ENCODE assay signal across 28 mouse cellular contexts in the genomic region with DNA sequence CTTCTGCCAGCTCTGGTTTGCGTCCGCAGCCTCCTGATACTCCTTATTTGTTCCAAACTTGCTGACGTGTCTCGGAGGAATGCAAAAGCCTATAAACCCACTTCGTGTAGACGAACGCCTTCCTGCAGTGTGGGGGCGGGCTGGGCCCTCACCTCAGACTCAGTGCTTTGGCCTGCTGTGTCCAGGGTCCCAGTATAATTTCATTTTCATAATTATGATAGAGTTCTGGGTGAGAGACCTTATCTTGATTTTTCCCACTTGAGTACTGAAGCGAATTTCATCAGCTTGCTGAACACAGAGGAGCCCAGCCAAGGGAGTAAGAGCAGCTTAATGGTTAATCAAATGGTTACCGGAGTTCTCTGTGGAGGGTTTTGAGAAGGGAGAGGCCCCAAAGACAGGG. TPM values are rescaled to one million over a fixed set of nuclear protein-coding genes. Genes with fewer than 3 reads are reported as not detected.
A peak's percentile ranks its signal among the peaks of the same experiment; 100 is the strongest.
DNase-seq lines count a peak whose midpoint lies in the region; ATAC-seq and TF ChIP-seq lines count a peak whose summit lies in the region.
"Had no signal": no experiment of that assay in that cellular context is flagged by ENCODE, and none has a peak within 500 bp of the region (broad histone marks: within the 10 kb centered on the region; RNA-seq: fewer than 3 reads in every experiment).

No protein-coding gene starts in this region.

- no peak overlapping the region for H3K9ac ChIP-seq in kidney, embryonic 15.5 days
- 0 out of 2 replicates have a peak overlapping the region, but pooled peaks have one; percentile 22 for H3K9ac ChIP-seq in lung, embryonic 16.5 days (ENCODE audit: low read length)
- H3K9ac ChIP-seq in heart, adult 2 months (ENCODE audit: low read depth, low read length) = no peak overlapping the region
- no peak overlapping the region for H3K9ac ChIP-seq in liver, embryonic 12.5 days
- H3K9ac ChIP-seq: embryonic facial prominence, embryonic 12.5 days; hindbrain, embryonic 12.5 days; intestine, embryonic 15.5 days; midbrain, embryonic 13.5 days; stomach, embryonic 15.5 days had no signal

- no peak for DNase-seq in kidney, postnatal 14 days
- no peak for DNase-seq in lung, postnatal 10 days
- no peak for DNase-seq in limb, embryonic 10.5 days (ENCODE audit: low spot score)
- no peak for DNase-seq in heart, adult 2 months
- DNase-seq: adrenal gland, postnatal 14 days; cerebellum, adult 11 months; cerebellum, adult 9-10 months; cerebellum, postnatal 36 days; gastrocnemius, postnatal 25 days; heart, postnatal 36 days had no signal

- no peak for TF ChIP-seq CTCF in heart, adult 2 months (IDR thresholded peaks at IDR 0.05)

- H3K4me3 ChIP-seq in kidney, embryonic 15.5 days (replicated peaks) = no peak overlapping the region
- no peak overlapping the region for H3K4me3 ChIP-seq in lung, embryonic 16.5 days (ENCODE audit: low read length)
- no peak overlapping the region for H3K4me3 ChIP-seq in limb, embryonic 10.5 days
- H3K4me3 ChIP-seq in heart, adult 2 months = no peak overlapping the region
- no peak overlapping the region for H3K4me3 ChIP-seq in liver, embryonic 12.5 days
- H3K4me3 ChIP-seq: embryonic facial prominence, embryonic 12.5 days; hindbrain, embryonic 12.5 days; intestine, embryonic 15.5 days; layer of hippocampus, adult 2 months; midbrain, embryonic 13.5 days; stomach, embryonic 15.5 days had no signal

- H3K4me1 ChIP-seq in kidney, embryonic 15.5 days = peaks cover 75% of the 10 kb centered on the region
- peaks cover 8% of the 10 kb centered on the region for H3K4me1 ChIP-seq in lung, embryonic 16.5 days (replicated peaks; ENCODE audit: control insufficient read depth, insufficient read depth, low read length)
- H3K4me1 ChIP-seq in limb, embryonic 10.5 days = peaks cover 25% of the 10 kb centered on the region
- no peaks in the 10 kb centered on the region; the same call in 1 of the 2 replicates for H3K4me1 ChIP-seq in heart, adult 2 months (ENCODE audit: control insufficient read depth, insufficient read depth, low read length)
- peaks cover 8% of the 10 kb centered on the region; the same call in 1 of the 2 replicates for H3K4me1 ChIP-seq in liver, embryonic 12.5 days
- H3K4me1 ChIP-seq: midbrain, embryonic 13.5 days; stomach, embryonic 15.5 days had no signal

- no peak for TF ChIP-seq POLR2A in heart, adult 2 months (IDR thresholded peaks at IDR 0.05; ENCODE audit: insufficient read depth, low read depth, low read length)

- 27% methylated on average over 10 of the region's 10 CpGs for WGBS in kidney, embryonic 15.5 days
- 53% methylated on average over 10 of the region's 10 CpGs for WGBS in lung, embryonic 16.5 days
- WGBS in limb, embryonic 10.5 days = 54% methylated on average over 10 of the region's 10 CpGs
- 85% methylated on average over 10 of the region's 10 CpGs for WGBS in heart, adult 2 months
- 78% methylated on average over 10 of the region's 10 CpGs for WGBS in liver, embryonic 12.5 days (ENCODE audit: insufficient replicate concordance)

- ATAC-seq in kidney, embryonic 15.5 days (replicated peaks; ENCODE audit: low FRiP score) = no peak
- peak; percentile 44; the same call in 1 of the 2 replicates for ATAC-seq in lung, embryonic 16.5 days (ENCODE audit: low read depth)
- no peak for ATAC-seq in liver, embryonic 12.5 days
- ATAC-seq: forebrain, embryonic 14.5 days; hindbrain, postnatal 0 days; intestine, embryonic 15.5 days; midbrain, embryonic 13.5 days; Patski had no signal

- TF ChIP-seq EP300 in heart, adult 2 months (IDR thresholded peaks at IDR 0.05; ENCODE audit: insufficient read depth, low read depth, low read length) = no peak

- H3K27me3 ChIP-seq in kidney, embryonic 15.5 days = no peaks in the 10 kb centered on the region
- H3K27me3 ChIP-seq in lung, embryonic 16.5 days (ENCODE audit: control insufficient read depth, insufficient read depth, low read depth, low read length) = no peaks in the 10 kb centered on the region
- H3K27me3 ChIP-seq in limb, embryonic 10.5 days (ENCODE audit: low read depth, poor library complexity, severe bottlenecking) = no peaks in the 10 kb centered on the region
- no peaks in the 10 kb centered on the region for H3K27me3 ChIP-seq in heart, adult 2 months (ENCODE audit: control insufficient read depth, insufficient read depth, low read length)
- no peaks in the 10 kb centered on the region for H3K27me3 ChIP-seq in liver, embryonic 12.5 days (replicated peaks)
- H3K27me3 ChIP-seq: embryonic facial prominence, embryonic 12.5 days; hindbrain, embryonic 12.5 days; intestine, embryonic 15.5 days; midbrain, embryonic 13.5 days; Patski; stomach, embryonic 15.5 days had no signal

- peak overlapping the region; percentile 18 for H3K4me2 ChIP-seq in kidney, embryonic 15.5 days
- H3K4me2 ChIP-seq in lung, embryonic 16.5 days (ENCODE audit: low read depth, low read length) = peak overlapping the region; percentile 21; the same call in 1 of the 2 replicates
- H3K4me2 ChIP-seq in liver, embryonic 12.5 days = no peak overlapping the region
- H3K4me2 ChIP-seq: embryonic facial prominence, embryonic 12.5 days; heart, embryonic 11.5 days; hindbrain, embryonic 12.5 days; intestine, embryonic 15.5 days; midbrain, embryonic 13.5 days; stomach, embryonic 15.5 days had no signal

- H3K79me2 ChIP-seq in heart, adult 2 months (replicated peaks; ENCODE audit: control insufficient read depth, insufficient read depth, low read length) = no peaks in the 10 kb centered on the region

- no peaks in the 10 kb centered on the region for H3K9me3 ChIP-seq in kidney, embryonic 15.5 days (replicated peaks)
- H3K9me3 ChIP-seq in lung, embryonic 16.5 days (ENCODE audit: control insufficient read depth, low read length) = no peaks in the 10 kb centered on the region
- H3K9me3 ChIP-seq in limb, embryonic 10.5 days (replicated peaks) = no peaks in the 10 kb centered on the region
- no peaks in the 10 kb centered on the region for H3K9me3 ChIP-seq in liver, embryonic 12.5 days (replicated peaks)
- H3K9me3 ChIP-seq: embryonic facial prominence, embryonic 12.5 days; hindbrain, embryonic 12.5 days; intestine, embryonic 15.5 days; midbrain, embryonic 13.5 days; stomach, embryonic 15.5 days had no signal

- peak overlapping the region; percentile 83 for H3K27ac ChIP-seq in kidney, embryonic 15.5 days
- H3K27ac ChIP-seq in lung, embryonic 16.5 days (ENCODE audit: low read length) = peak overlapping the region; percentile 81
- peak overlapping the region; percentile 63; the same call in 1 of the 2 replicates for H3K27ac ChIP-seq in limb, embryonic 10.5 days
- H3K27ac ChIP-seq in heart, adult 2 months = no peak overlapping the region
- no peak overlapping the region for H3K27ac ChIP-seq in liver, embryonic 12.5 days
- H3K27ac ChIP-seq: embryonic facial prominence, embryonic 12.5 days; hindbrain, embryonic 12.5 days; hindbrain, postnatal 0 days; intestine, embryonic 15.5 days; layer of hippocampus, adult 2 months; macrophage; midbrain, embryonic 13.5 days; stomach, embryonic 15.5 days had no signal

- intact Hi-C loops in heart, adult 2 months (cut with DNase I) = no loop called here

- H3K36me3 ChIP-seq in kidney, embryonic 15.5 days = peaks cover 56% of the 10 kb centered on the region
- H3K36me3 ChIP-seq in lung, embryonic 16.5 days (ENCODE audit: control insufficient read depth, insufficient read depth, low read length) = peaks cover 15% of the 10 kb centered on the region
- H3K36me3 ChIP-seq in limb, embryonic 10.5 days = peaks cover 62% of the 10 kb centered on the region
- no peaks in the 10 kb centered on the region for H3K36me3 ChIP-seq in heart, adult 2 months (ENCODE audit: control insufficient read depth, insufficient read depth, low read length)
- H3K36me3 ChIP-seq in liver, embryonic 12.5 days = peaks cover 87% of the 10 kb centered on the region

RNA-seq across cellular contexts. Expression of gene Pi16, which starts 20.2 kb away (rescaled TPM):
- 3.4 and 5.8 TPM in 2 replicates for polyA plus RNA-seq in kidney, embryonic 15.5 days (2015; fragmentation: Nextera tagmentation; extraction: Ambion mirVana)
- polyA plus RNA-seq in lung, embryonic 16.5 days (2015; fragmentation: Nextera tagmentation; extraction: Ambion mirVana) = 2.3 and 3.5 TPM in 2 replicates
- 0.34 and 0.35 TPM in 2 replicates for polyA plus RNA-seq in limb, embryonic 10.5 days (2016; fragmentation: Nextera tagmentation; extraction: Ambion mirVana)
- total RNA-seq in heart, adult 2 months (2021) = 10 to 100 TPM; 24.1 to 40.7 TPM
- 63.1 and 73.5 TPM in 2 replicates for polyA plus RNA-seq in heart, adult 2 months (2012; rRNA removed)
- 0.37 and 0.59 TPM in 2 replicates for polyA plus RNA-seq in liver, embryonic 12.5 days (2016; fragmentation: Nextera tagmentation; extraction: Ambion mirVana)
- total RNA-seq: megakaryocyte-erythroid progenitor cell, adult 5-6 weeks had no signal
- polyA plus RNA-seq: Patski had no signal

RNA-seq across cellular contexts. Expression of gene BC004004, which starts 28.7 kb away (rescaled TPM):
- 67.6 and 73.2 TPM in 2 replicates for polyA plus RNA-seq in kidney, embryonic 15.5 days (2015; fragmentation: Nextera tagmentation; extraction: Ambion mirVana)
- polyA plus RNA-seq in lung, embryonic 16.5 days (2015; fragmentation: Nextera tagmentation; extraction: Ambion mirVana) = 82.2 and 87.7 TPM in 2 replicates
- polyA plus RNA-seq in limb, embryonic 10.5 days (2016; fragmentation: Nextera tagmentation; extraction: Ambion mirVana) = 47.9 and 52.9 TPM in 2 replicates
- 100 to 1,000 TPM; 264 to 318 TPM for total RNA-seq in heart, adult 2 months (2021)
- 184 and 264 TPM in 2 replicates for polyA plus RNA-seq in heart, adult 2 months (2012; rRNA removed)
- polyA plus RNA-seq in liver, embryonic 12.5 days (2016; fragmentation: Nextera tagmentation; extraction: Ambion mirVana) = 51.5 and 54.6 TPM in 2 replicates

RNA-seq across cellular contexts. Expression of gene Ppil1, which starts 33.3 kb away (rescaled TPM):
- polyA plus RNA-seq in kidney, embryonic 15.5 days (2015; fragmentation: Nextera tagmentation; extraction: Ambion mirVana) = 171 and 182 TPM in 2 replicates
- polyA plus RNA-seq in lung, embryonic 16.5 days (2015; fragmentation: Nextera tagmentation; extraction: Ambion mirVana) = 144 and 145 TPM in 2 replicates
- 239 and 250 TPM in 2 replicates for polyA plus RNA-seq in limb, embryonic 10.5 days (2016; fragmentation: Nextera tagmentation; extraction: Ambion mirVana)
- total RNA-seq in heart, adult 2 months (2021) = 10 to 100 TPM; 28.4 to 31.1 TPM
- 33.2 and 41.7 TPM in 2 replicates for polyA plus RNA-seq in heart, adult 2 months (2012; rRNA removed)
- 123 and 126 TPM in 2 replicates for polyA plus RNA-seq in liver, embryonic 12.5 days (2016; fragmentation: Nextera tagmentation; extraction: Ambion mirVana)

RNA-seq across cellular contexts. Expression of gene Mtch1, which starts 50.4 kb away (rescaled TPM):
- polyA plus RNA-seq in kidney, embryonic 15.5 days (2015; fragmentation: Nextera tagmentation; extraction: Ambion mirVana) = 289 and 308 TPM in 2 replicates
- 208 and 265 TPM in 2 replicates for polyA plus RNA-seq in lung, embryonic 16.5 days (2015; fragmentation: Nextera tagmentation; extraction: Ambion mirVana)
- 234 and 286 TPM in 2 replicates for polyA plus RNA-seq in limb, embryonic 10.5 days (2016; fragmentation: Nextera tagmentation; extraction: Ambion mirVana)
- total RNA-seq in heart, adult 2 months (2021) = 100 to 1,000 TPM; 186 to 203 TPM
- polyA plus RNA-seq in heart, adult 2 months (2012; rRNA removed) = 234 and 293 TPM in 2 replicates
- polyA plus RNA-seq in liver, embryonic 12.5 days (2016; fragmentation: Nextera tagmentation; extraction: Ambion mirVana) = 107 and 109 TPM in 2 replicates

RNA-seq across cellular contexts. Expression of gene Cpne5, which starts 59.4 kb away (rescaled TPM):
- 7.8 and 9.4 TPM in 2 replicates for polyA plus RNA-seq in kidney, embryonic 15.5 days (2015; fragmentation: Nextera tagmentation; extraction: Ambion mirVana)
- polyA plus RNA-seq in lung, embryonic 16.5 days (2015; fragmentation: Nextera tagmentation; extraction: Ambion mirVana) = 3.6 and 5.0 TPM in 2 replicates
- polyA plus RNA-seq in limb, embryonic 10.5 days (2016; fragmentation: Nextera tagmentation; extraction: Ambion mirVana) = 2.0 and 3.2 TPM in 2 replicates
- 1 to 10 TPM; 4.4 to 5.2 TPM for total RNA-seq in heart, adult 2 months (2021)
- 10.7 and 11.2 TPM in 2 replicates for polyA plus RNA-seq in heart, adult 2 months (2012; rRNA removed)
- 0.18 and 0.33 TPM in 2 replicates for polyA plus RNA-seq in liver, embryonic 12.5 days (2016; fragmentation: Nextera tagmentation; extraction: Ambion mirVana)
- total RNA-seq: gastrocnemius, adult 18-20 months; liver, adult 2 months; monocyte, adult 5-6 weeks had no signal
- polyA plus RNA-seq: liver, adult 2 months; macrophage had no signal

Comparison
In these comparisons a context has a peak if more than half of its experiments do, and no peak if none do; other contexts are left out.
1. H3K27ac ChIP-seq: peak in kidney, embryonic 15.5 days (single experiment), lung, embryonic 16.5 days (single experiment) and limb, embryonic 10.5 days (single experiment); none in heart, adult 2 months (single experiment) and liver, embryonic 12.5 days (single experiment).